Mouse (Mus musculus) frontal cortex, postnatal 14 days (tissue): ENCODE measurements around the gene Gm20825.
"Not testable (repeated sequence)": the region's sequence is repeated elsewhere in the genome, so short reads cannot be mapped to it uniquely, and the experiment has no call there.

Source experiments
- DNase-seq, 2 experiments: peaks; one replicate each; pipeline ENCODE4 v3.0.0; 2022; ENCODE audit warnings: low spot score in 2 of 2

Gm20825 gene

DNA sequence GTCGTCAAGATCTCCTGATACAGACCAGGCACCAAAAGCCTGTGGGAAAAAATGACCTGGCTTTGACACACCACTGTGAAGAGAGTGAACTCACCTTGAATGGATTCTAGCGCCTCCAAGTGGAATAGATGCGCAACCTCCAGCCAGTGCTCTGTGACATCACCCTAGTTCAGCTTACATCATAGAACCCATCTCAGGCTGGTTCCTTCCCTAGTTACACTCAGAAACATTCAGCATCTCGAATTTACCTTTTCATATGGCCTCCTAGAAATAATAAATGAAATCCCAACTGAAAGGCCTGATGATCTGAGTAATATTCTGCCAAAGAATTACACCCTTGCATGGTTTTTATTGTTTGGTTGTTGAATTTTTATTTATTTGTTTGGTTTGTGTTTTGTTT is at the start of gene Gm20825:
Gene Gm20825, minus strand, starts transcription at position 101 of the 400 bp plus-strand sequence.
- DNase-seq, result not testable (repeated sequence)
